Mouse (Mus musculus) limb, embryonic 11.5 days (tissue): Measurements from ENCODE around the gene Kcnk16. TPM values are rescaled to one million over a fixed set of nuclear protein-coding genes. Genes with fewer than 3 reads are reported as not detected.

Source experiments
- ATAC-seq: fragments of 200-750 bp; cut with Nextera tagmentation; 2 replicates; pipeline ENCODE4 v1.8.0; 2017; ENCODE audit warnings: low read depth; ENCODE audit not compliant: insufficient number of reproducible peaks, low FRiP score, low TSS enrichment
- DNase-seq: peaks from one replicate; pipeline ENCODE4 v3.0.0-alpha.2; 2015; ENCODE audit warnings: low spot score
- H3K27ac ChIP-seq: fragments of 300-500 bp; sonication (generic); replicated peaks from 2 replicates; pipeline ENCODE4 v1.5.1; 2014; ENCODE audit warnings: low read depth, mild to moderate bottlenecking, low read length
- H3K27me3 ChIP-seq: fragments of 300-500 bp; sonication (generic); 2 replicates; pipeline ENCODE4 v1.6.1; 2014; ENCODE audit warnings: mild to moderate bottlenecking, low read length, mixed read lengths; ENCODE audit not compliant: control insufficient read depth, insufficient read depth
- H3K36me3 ChIP-seq: fragments of 300-500 bp; sonication (generic); 2 replicates; pipeline ENCODE4 v1.6.1; 2014; ENCODE audit warnings: mild to moderate bottlenecking, low read length, moderate library complexity, mixed read lengths; ENCODE audit not compliant: control insufficient read depth, insufficient read depth
- H3K4me1 ChIP-seq: fragments of 300-500 bp; sonication (generic); 2 replicates; pipeline ENCODE4 v1.6.1; 2014; ENCODE audit warnings: low read length, mixed read lengths; ENCODE audit not compliant: control insufficient read depth, insufficient read depth
- H3K4me2 ChIP-seq: fragments of 300-500 bp; sonication (generic); 2 replicates; pipeline ENCODE4 v1.6.1; 2014; ENCODE audit warnings: low read depth, mild to moderate bottlenecking, moderate library complexity; ENCODE audit not compliant: severe bottlenecking
- H3K4me3 ChIP-seq: fragments of 300-500 bp; sonication (generic); 2 replicates; pipeline ENCODE4 v1.5.1; 2014; ENCODE audit warnings: low read depth, low read length
- H3K9ac ChIP-seq: fragments of 300-500 bp; sonication (generic); 2 replicates; pipeline ENCODE4 v1.6.1; 2014; ENCODE audit warnings: mild to moderate bottlenecking, low read length
- H3K9me3 ChIP-seq: fragments of 300-500 bp; sonication (generic); 2 replicates; pipeline ENCODE4 v1.6.1; 2016; ENCODE audit warnings: low read length; ENCODE audit not compliant: control insufficient read depth
- WGBS: fragments of 180-500 bp; shearing (Covaris S2); extraction: QIAGEN DNeasy Blood & Tissue Kit; methylation state at CpG from one replicate; pipeline ENCODE4 v1.1.7; 2014; 5-methylcytosine and 5-hydroxymethylcytosine counted together
- polyA plus RNA-seq: library from polyadenylated mRNA; unstranded; fragments of >200 nt; fragmentation: Nextera tagmentation; extraction: Ambion mirVana; gene quantifications from 2 replicates; pipeline ENCODE4 v1.2.1, GENCODE M21; 2014

Gene Kcnk16
- polyA plus RNA-seq, 1 experiment from 2014 or later: not detected

- WGBS: 83% methylated on average over 6 of the region's 6 CpGs
- no peaks in the 10 kb centered on the region for H3K4me1 ChIP-seq
- DNase-seq (no peak), ATAC-seq (no peak)
- no peak overlapping the region for H3K4me2 ChIP-seq
- no peaks in the 10 kb centered on the region for H3K9me3 ChIP-seq
- no peak overlapping the region for H3K4me3 ChIP-seq
- H3K27ac ChIP-seq: no peak overlapping the region
- H3K36me3 ChIP-seq: no peaks in the 10 kb centered on the region
- H3K9ac ChIP-seq: no peak overlapping the region
- no peaks in the 10 kb centered on the region for H3K27me3 ChIP-seq
These were observed 578 bp downstream of the Kcnk16 start for GRCm38 (mm10) chr14:20268421-20268820.

- no peaks in the 10 kb centered on the region for H3K4me1 ChIP-seq
- ATAC-seq (no peak), DNase-seq (no peak)
- no peak overlapping the region for H3K27ac ChIP-seq
- H3K4me2 ChIP-seq: no peak overlapping the region
- WGBS: 65% methylated on average over 3 of the region's 4 CpGs
- H3K9me3 ChIP-seq: no peaks in the 10 kb centered on the region
- H3K9ac ChIP-seq: no peak overlapping the region
- no peak overlapping the region for H3K4me3 ChIP-seq
- H3K36me3 ChIP-seq: no peaks in the 10 kb centered on the region
- no peaks in the 10 kb centered on the region for H3K27me3 ChIP-seq
These were observed 6.7 kb downstream of the Kcnk16 start for GRCm38 (mm10) chr14:20262346-20262745.

GRCm38 (mm10) chr14:20258185-20259113 lies 10.6 kb downstream of the Kcnk16 start:
- Histone ChIP-seq H3K9me3 (no peaks in the 10 kb centered on the region), H3K27ac (no peak overlapping the region), H3K9ac (no peak overlapping the region), H3K27me3 (no peaks in the 10 kb centered on the region), H3K4me1 (no peaks in the 10 kb centered on the region), H3K36me3 (no peaks in the 10 kb centered on the region), H3K4me3 (no peak overlapping the region), H3K4me2 (no peak overlapping the region)
- peak; percentile 90 for DNase-seq
- no peak for ATAC-seq
- 59% methylated on average over 8 of the region's 8 CpGs for WGBS

- Histone ChIP-seq H3K36me3 (no peaks in the 10 kb centered on the region), H3K4me3 (no peak overlapping the region), H3K4me1 (no peaks in the 10 kb centered on the region), H3K9ac (no peak overlapping the region), H3K4me2 (no peak overlapping the region), H3K27me3 (no peaks in the 10 kb centered on the region), H3K9me3 (no peaks in the 10 kb centered on the region), H3K27ac (no peak overlapping the region)
- DNase-seq (no peak), ATAC-seq (no peak)
- WGBS: 80% methylated on average over 14 of the region's 14 CpGs
These were observed 18.5 kb downstream of the Kcnk16 start for GRCm38 (mm10) chr14:20250237-20251171.

GRCm38 (mm10) chr14:20248001-20248400 lies 21.0 kb downstream of the Kcnk16 start:
- no peak overlapping the region for H3K4me2 ChIP-seq
- H3K4me1 ChIP-seq: no peaks in the 10 kb centered on the region
- 85% methylated on average over 3 of the region's 3 CpGs for WGBS
- ATAC-seq (no peak), DNase-seq (no peak)
- H3K27me3 ChIP-seq: no peaks in the 10 kb centered on the region
- no peak overlapping the region for H3K9ac ChIP-seq
- H3K4me3 ChIP-seq: no peak overlapping the region
- no peak overlapping the region for H3K27ac ChIP-seq
- H3K36me3 ChIP-seq: no peaks in the 10 kb centered on the region
- no peaks in the 10 kb centered on the region for H3K9me3 ChIP-seq

- no peaks in the 10 kb centered on the region for H3K4me1 ChIP-seq
- H3K9ac ChIP-seq: no peak overlapping the region
- ATAC-seq (no peak), DNase-seq (no peak)
- no peaks in the 10 kb centered on the region for H3K36me3 ChIP-seq
- no peak overlapping the region for H3K27ac ChIP-seq
- no peak overlapping the region for H3K4me3 ChIP-seq
- no peaks in the 10 kb centered on the region for H3K9me3 ChIP-seq
- WGBS: 71% methylated on average over 11 of the region's 11 CpGs
- H3K27me3 ChIP-seq: no peaks in the 10 kb centered on the region
- no peak overlapping the region for H3K4me2 ChIP-seq
These were observed 22.2 kb downstream of the Kcnk16 start for GRCm38 (mm10) chr14:20246811-20247266.

- Histone ChIP-seq H3K9me3 (no peaks in the 10 kb centered on the region), H3K4me2 (no peak overlapping the region), H3K4me1 (no peaks in the 10 kb centered on the region), H3K27me3 (no peaks in the 10 kb centered on the region), H3K9ac (no peak overlapping the region), H3K36me3 (no peaks in the 10 kb centered on the region), H3K27ac (no peak overlapping the region), H3K4me3 (no peak overlapping the region)
- 82% methylated on average over 5 of the region's 5 CpGs for WGBS
- no peak for ATAC-seq
- no peak for DNase-seq
These were observed 23.1 kb downstream of the Kcnk16 start for GRCm38 (mm10) chr14:20245861-20246260.

- no peak overlapping the region for H3K4me3 ChIP-seq
- H3K9me3 ChIP-seq: no peaks in the 10 kb centered on the region
- no peak overlapping the region for H3K9ac ChIP-seq
- no peak overlapping the region for H3K27ac ChIP-seq
- DNase-seq (no peak), ATAC-seq (no peak)
- no peaks in the 10 kb centered on the region for H3K4me1 ChIP-seq
- no peaks in the 10 kb centered on the region for H3K36me3 ChIP-seq
- 75% methylated on average over 2 of the region's 2 CpGs for WGBS
- no peaks in the 10 kb centered on the region for H3K27me3 ChIP-seq
- H3K4me2 ChIP-seq: no peak overlapping the region
These were observed 23.7 kb downstream of the Kcnk16 start for GRCm38 (mm10) chr14:20245318-20245717.
